Mouse (Mus musculus): Measurements from ENCODE around the gene A230050P20Rik.

- TF ChIP-seq CTCF (IDR thresholded peaks at IDR 0.05; ENCODE audit: low read depth, low read length) = no peak
- no peak for TF ChIP-seq POLR2A (IDR thresholded peaks at IDR 0.05; ENCODE audit: borderline replicate concordance, low read depth, low read length)
These were observed 18.1 kb downstream of the A230050P20Rik start for GRCm38 (mm10) chr9:20886563-20886962.
